Mouse (Mus musculus): Measurements from ENCODE around the gene Bloc1s6. TPM values are rescaled to one million over a fixed set of nuclear protein-coding genes. Genes with fewer than 3 reads are reported as not detected.

Bloc1s6 gene
- polyA plus RNA-seq, 1 experiment: 40.5 TPM

- 96% methylated on average over 3 of the region's 3 CpGs for WGBS
- H3K27ac ChIP-seq (ENCODE audit: control insufficient read depth, insufficient read depth, low read length): no peak overlapping the region
- H3K4me1 ChIP-seq (replicated peaks; ENCODE audit: control insufficient read depth, insufficient read depth, low read length): peaks cover 18% of the 10 kb centered on the region
- TF ChIP-seq POLR2A (IDR thresholded peaks at IDR 0.05; ENCODE audit: control insufficient read depth, extremely low read depth, insufficient read depth, low read length, poor library complexity) (no peak), CTCF (IDR thresholded peaks at IDR 0.05; ENCODE audit: borderline replicate concordance, control insufficient read depth, extremely low read depth, insufficient read depth, low read length, poor library complexity) (no peak)
- H3K27me3 ChIP-seq (ENCODE audit: control insufficient read depth, insufficient read depth, low read length): no peaks in the 10 kb centered on the region
- no peak for DNase-seq
- no peak overlapping the region for H3K4me3 ChIP-seq (ENCODE audit: control insufficient read depth, insufficient read depth, low read length)
- H3K36me3 ChIP-seq (ENCODE audit: control insufficient read depth, insufficient read depth, low read length): no peaks in the 10 kb centered on the region
These were observed 46.4 kb downstream of the Bloc1s6 start for GRCm38 (mm10) chr2:122784701-122785100.

- Histone ChIP-seq H3K27ac (ENCODE audit: control insufficient read depth, insufficient read depth, low read length) (no peak overlapping the region), H3K4me3 (ENCODE audit: control insufficient read depth, insufficient read depth, low read length) (no peak overlapping the region), H3K27me3 (ENCODE audit: control insufficient read depth, insufficient read depth, low read length) (no peaks in the 10 kb centered on the region), H3K4me1 (replicated peaks; ENCODE audit: control insufficient read depth, insufficient read depth, low read length) (peaks cover 22% of the 10 kb centered on the region), H3K36me3 (ENCODE audit: control insufficient read depth, insufficient read depth, low read length) (no peaks in the 10 kb centered on the region)
- DNase-seq: no peak
- WGBS: 94% methylated on average over 2 of the region's 2 CpGs
- no peak for TF ChIP-seq CTCF (IDR thresholded peaks at IDR 0.05; ENCODE audit: borderline replicate concordance, control insufficient read depth, extremely low read depth, insufficient read depth, low read length, poor library complexity)
- TF ChIP-seq POLR2A (IDR thresholded peaks at IDR 0.05; ENCODE audit: control insufficient read depth, extremely low read depth, insufficient read depth, low read length, poor library complexity): no peak
These were observed 47.9 kb downstream of the Bloc1s6 start for GRCm38 (mm10) chr2:122786167-122786566.

- TF ChIP-seq POLR2A (IDR thresholded peaks at IDR 0.05; ENCODE audit: control insufficient read depth, extremely low read depth, insufficient read depth, low read length, poor library complexity): no peak
- no peak for TF ChIP-seq CTCF (IDR thresholded peaks at IDR 0.05; ENCODE audit: borderline replicate concordance, control insufficient read depth, extremely low read depth, insufficient read depth, low read length, poor library complexity)
- peak overlapping the region; percentile 98 for H3K27ac ChIP-seq (ENCODE audit: control insufficient read depth, insufficient read depth, low read length)
- peak overlapping the region; percentile 10; the same call in 1 of the 2 replicates for H3K4me3 ChIP-seq (ENCODE audit: control insufficient read depth, insufficient read depth, low read length)
- H3K4me1 ChIP-seq (replicated peaks; ENCODE audit: control insufficient read depth, insufficient read depth, low read length): peaks cover 22% of the 10 kb centered on the region
- DNase-seq: peak; percentile 39
- no peaks in the 10 kb centered on the region for H3K36me3 ChIP-seq (ENCODE audit: control insufficient read depth, insufficient read depth, low read length)
- H3K27me3 ChIP-seq (ENCODE audit: control insufficient read depth, insufficient read depth, low read length): no peaks in the 10 kb centered on the region
- 18% methylated on average over 7 of the region's 7 CpGs for WGBS
These were observed 51.0 kb downstream of the Bloc1s6 start for GRCm38 (mm10) chr2:122789311-122789710.

GRCm38 (mm10) chr2:122789730-122790129 lies 51.4 kb downstream of the Bloc1s6 start:
- WGBS: 9% methylated on average over 6 of the region's 6 CpGs
- TF ChIP-seq POLR2A (IDR thresholded peaks at IDR 0.05; ENCODE audit: control insufficient read depth, extremely low read depth, insufficient read depth, low read length, poor library complexity) (no peak), CTCF (IDR thresholded peaks at IDR 0.05; ENCODE audit: borderline replicate concordance, control insufficient read depth, extremely low read depth, insufficient read depth, low read length, poor library complexity) (no peak)

More at GRCm38 (mm10) chr2:122789730-122790129, 51.4 kb downstream of the Bloc1s6 start:
- Histone ChIP-seq H3K4me3 (ENCODE audit: control insufficient read depth, insufficient read depth, low read length) (no peak overlapping the region), H3K4me1 (replicated peaks; ENCODE audit: control insufficient read depth, insufficient read depth, low read length) (peaks cover 22% of the 10 kb centered on the region), H3K27ac (ENCODE audit: control insufficient read depth, insufficient read depth, low read length) (peak overlapping the region; percentile 35; the same call in 1 of the 2 replicates), H3K27me3 (ENCODE audit: control insufficient read depth, insufficient read depth, low read length) (no peaks in the 10 kb centered on the region), H3K36me3 (ENCODE audit: control insufficient read depth, insufficient read depth, low read length) (no peaks in the 10 kb centered on the region)
- DNase-seq: no peak

Other genes with a start within 250 kb of the Bloc1s6 start
- 11.3 and 13.5 TPM in 2 replicates for gene Gatm, start 127.2 kb upstream of the Bloc1s6 start, polyA plus RNA-seq (2012; rRNA removed)
- gene AA467197, start 101.5 kb upstream of the Bloc1s6 start, polyA plus RNA-seq (2012; rRNA removed): 2.6 and 4.4 TPM in 2 replicates
- gene Slc30a4, start 35.8 kb upstream of the Bloc1s6 start, polyA plus RNA-seq (2012; rRNA removed): 7.3 and 8.0 TPM in 2 replicates
- 12.2 and 15.2 TPM in 2 replicates for gene Sqor, start 26.7 kb downstream of the Bloc1s6 start, polyA plus RNA-seq (2012; rRNA removed)

Measured in thymus, adult 2 months (tissue).